ENCODE assay signal across 8 mouse cellular contexts in genomic region chr5:25101126-25101523, GRCm38 (mm10). TPM values are rescaled to one million over a fixed set of nuclear protein-coding genes. Genes with fewer than 3 reads are reported as not detected.
DNase-seq lines count a peak whose midpoint lies in the region; ATAC-seq and TF ChIP-seq lines count a peak whose summit lies in the region.

No protein-coding gene starts in this region.

- WGBS in forebrain, embryonic 12.5 days: 2% methylated on average over 25 of the region's 25 CpGs
- WGBS in limb, embryonic 11.5 days: under 1% methylated on average over 25 of the region's 25 CpGs

- peak; percentile 41; the same call in 1 of the 2 replicates for TF ChIP-seq CTCF in layer of hippocampus, adult 2 months (conservative IDR thresholded peaks at IDR 0.05)

- H3K4me1 ChIP-seq in forebrain, embryonic 12.5 days: peaks cover 21% of the 10 kb centered on the region
- peaks cover 7% of the 10 kb centered on the region; the same call in 1 of the 2 replicates for H3K4me1 ChIP-seq in limb, embryonic 11.5 days (ENCODE audit: control insufficient read depth, insufficient read depth, low read length)

- no peak for DNase-seq in layer of hippocampus, adult 2 months (ENCODE audit: low spot score in 2 of 2)
- no peak for DNase-seq in layer of hippocampus, postnatal 36 days
- DNase-seq in adrenal gland, adult (ENCODE audit: inconsistent age in 2 of 2, low spot score in 1 of 2): peak; percentile 82 to 95
- DNase-seq in heart, postnatal 4 days: peak; percentile 61
- no peak for DNase-seq in limb, embryonic 11.5 days (ENCODE audit: low spot score)
- peak; percentile 49 for DNase-seq in mesoderm, embryonic 11.5 days (ENCODE audit: low read depth, low spot score)
- peak; percentile 54 for DNase-seq in splenic B cell, adult 2 months (ENCODE audit: low read depth, low spot score)

- peak overlapping the region; percentile 40; the same call in 1 of the 2 replicates for H3K9ac ChIP-seq in forebrain, embryonic 12.5 days
- H3K9ac ChIP-seq in limb, embryonic 11.5 days (ENCODE audit: low read length): 0 out of 2 replicates have a peak overlapping the region, but pooled peaks have one; percentile 42

- peak overlapping the region; percentile 99 for H3K4me2 ChIP-seq in forebrain, embryonic 12.5 days
- peak overlapping the region; percentile 97 for H3K4me2 ChIP-seq in limb, embryonic 11.5 days (ENCODE audit: low read depth, severe bottlenecking)

- peaks cover 59% of the 10 kb centered on the region for H3K27me3 ChIP-seq in forebrain, embryonic 12.5 days
- peaks cover 36% of the 10 kb centered on the region for H3K27me3 ChIP-seq in limb, embryonic 11.5 days (ENCODE audit: control insufficient read depth, insufficient read depth, low read length)
- no peaks in the 10 kb centered on the region for H3K27me3 ChIP-seq in splenic B cell, adult 2 months (ENCODE audit: control insufficient read depth, insufficient read depth, low read length, poor library complexity, severe bottlenecking)

- no peak; the same call in 1 of the 2 replicates for ATAC-seq in forebrain, embryonic 12.5 days (ENCODE audit: low FRiP score)
- peak; percentile 50; the same call in 1 of the 2 replicates for ATAC-seq in limb, embryonic 11.5 days (ENCODE audit: insufficient number of reproducible peaks, low FRiP score, low TSS enrichment, low read depth)

- no peaks in the 10 kb centered on the region for H3K36me3 ChIP-seq in forebrain, embryonic 12.5 days (replicated peaks)
- H3K36me3 ChIP-seq in limb, embryonic 11.5 days (ENCODE audit: control insufficient read depth, insufficient read depth, low read length): no peaks in the 10 kb centered on the region
- no peaks in the 10 kb centered on the region for H3K36me3 ChIP-seq in splenic B cell, adult 2 months (ENCODE audit: control insufficient read depth, insufficient read depth, low read length, poor library complexity, severe bottlenecking)

- H3K4me3 ChIP-seq in layer of hippocampus, adult 2 months: peak overlapping the region; percentile 78
- peak overlapping the region; percentile 59 for H3K4me3 ChIP-seq in forebrain, embryonic 12.5 days (replicated peaks)
- peak overlapping the region; percentile 53 for H3K4me3 ChIP-seq in limb, embryonic 11.5 days (ENCODE audit: low read depth, low read length)

- H3K27ac ChIP-seq in layer of hippocampus, adult 2 months: peak overlapping the region; percentile 97
- no peak overlapping the region for H3K27ac ChIP-seq in forebrain, embryonic 12.5 days
- no peak overlapping the region for H3K27ac ChIP-seq in limb, embryonic 11.5 days (replicated peaks; ENCODE audit: low read depth, low read length)

- no peaks in the 10 kb centered on the region for H3K9me3 ChIP-seq in forebrain, embryonic 12.5 days
- no peaks in the 10 kb centered on the region for H3K9me3 ChIP-seq in limb, embryonic 11.5 days (ENCODE audit: control insufficient read depth, low read length)

RNA-seq across cellular contexts. Expression of gene Prkag2, which starts 0.7 kb away (rescaled TPM):
- total RNA-seq in layer of hippocampus, adult 2 months (2021): 100 to 1,000 TPM; 177 to 193 TPM
- total RNA-seq in layer of hippocampus, postnatal 36 days (2021): 100 to 1,000 TPM; 180 to 182 TPM
- polyA plus RNA-seq in forebrain, embryonic 12.5 days (2016; fragmentation: Nextera tagmentation; extraction: Ambion mirVana): 55.0 and 60.2 TPM in 2 replicates
- total RNA-seq in heart, postnatal 4 days (2021): 100 to 1,000 TPM; 143 to 152 TPM
- 32.6 and 33.2 TPM in 2 replicates for polyA plus RNA-seq in limb, embryonic 11.5 days (2014; fragmentation: Nextera tagmentation; extraction: Ambion mirVana)

Comparison
In these comparisons a context has a peak if more than half of its experiments do, and no peak if none do; other contexts are left out.
1. DNase-seq: peak in adrenal gland, adult (2 of 2), heart, postnatal 4 days (single experiment), mesoderm, embryonic 11.5 days (single experiment) and splenic B cell, adult 2 months (single experiment); none in layer of hippocampus, adult 2 months (0 of 2), layer of hippocampus, postnatal 36 days (0 of 2) and limb, embryonic 11.5 days (single experiment).
2. Peak in every context shown above with its lines, with median percentiles within 50 percentile points of each other: H3K4me3 ChIP-seq.